Mouse (Mus musculus) hindbrain, embryonic 15.5 days (tissue): ENCODE results near the gene Ccdc51. TPM values are rescaled to one million over a fixed set of nuclear protein-coding genes. Genes with fewer than 3 reads are reported as not detected.

Experiments used
- ATAC-seq: fragments of 200-750 bp; cut with Nextera tagmentation; 2 replicates; pipeline ENCODE4 v1.8.0; 2017; ENCODE audit warnings: low read depth, moderate number of reproducible peaks, moderate TSS enrichment; ENCODE audit not compliant: low FRiP score
- H3K27ac ChIP-seq: fragments of 300-500 bp; sonication (generic); replicated peaks from 2 replicates; pipeline ENCODE4 v1.5.1; 2015; ENCODE audit warnings: mild to moderate bottlenecking, inconsistent platforms
- H3K27me3 ChIP-seq: fragments of 300-500 bp; sonication (generic); 2 replicates; pipeline ENCODE4 v1.6.1; 2015; ENCODE audit warnings: control low read depth, inconsistent platforms
- H3K36me3 ChIP-seq: fragments of 300-500 bp; sonication (generic); 2 replicates; pipeline ENCODE4 v1.6.1; 2015; ENCODE audit warnings: control low read depth, inconsistent platforms
- H3K4me1 ChIP-seq: fragments of 300-500 bp; sonication (generic); replicated peaks from 2 replicates; pipeline ENCODE4 v1.6.1; 2015; ENCODE audit warnings: control low read depth, inconsistent platforms
- H3K4me2 ChIP-seq: fragments of 300-500 bp; sonication (generic); 2 replicates; pipeline ENCODE4 v1.6.1; 2015; ENCODE audit warnings: moderate library complexity, mild to moderate bottlenecking, inconsistent platforms
- H3K4me3 ChIP-seq: fragments of 300-500 bp; sonication (generic); 2 replicates; pipeline ENCODE4 v1.5.1; 2015; ENCODE audit warnings: mild to moderate bottlenecking, inconsistent platforms
- H3K9ac ChIP-seq: fragments of 300-500 bp; sonication (generic); 2 replicates; pipeline ENCODE4 v1.6.1; 2015; ENCODE audit warnings: inconsistent platforms
- H3K9me3 ChIP-seq: fragments of 300-500 bp; sonication (generic); 2 replicates; pipeline ENCODE4 v1.6.1; 2016; ENCODE audit warnings: control low read depth, inconsistent platforms
- WGBS: fragments of 180-500 bp; shearing (Covaris S2); methylation state at CpG from one replicate; pipeline ENCODE4 v1.1.7; 2015; 5-methylcytosine and 5-hydroxymethylcytosine counted together
- polyA plus RNA-seq: library from polyadenylated mRNA; unstranded; fragments of >200 nt; fragmentation: Nextera tagmentation; extraction: Ambion mirVana; gene quantifications from 2 replicates; pipeline ENCODE4 v1.2.1, GENCODE M21; 2015

Ccdc51 gene
- polyA plus RNA-seq, 1 experiment from 2014 or later = 13.1 TPM

DNA sequence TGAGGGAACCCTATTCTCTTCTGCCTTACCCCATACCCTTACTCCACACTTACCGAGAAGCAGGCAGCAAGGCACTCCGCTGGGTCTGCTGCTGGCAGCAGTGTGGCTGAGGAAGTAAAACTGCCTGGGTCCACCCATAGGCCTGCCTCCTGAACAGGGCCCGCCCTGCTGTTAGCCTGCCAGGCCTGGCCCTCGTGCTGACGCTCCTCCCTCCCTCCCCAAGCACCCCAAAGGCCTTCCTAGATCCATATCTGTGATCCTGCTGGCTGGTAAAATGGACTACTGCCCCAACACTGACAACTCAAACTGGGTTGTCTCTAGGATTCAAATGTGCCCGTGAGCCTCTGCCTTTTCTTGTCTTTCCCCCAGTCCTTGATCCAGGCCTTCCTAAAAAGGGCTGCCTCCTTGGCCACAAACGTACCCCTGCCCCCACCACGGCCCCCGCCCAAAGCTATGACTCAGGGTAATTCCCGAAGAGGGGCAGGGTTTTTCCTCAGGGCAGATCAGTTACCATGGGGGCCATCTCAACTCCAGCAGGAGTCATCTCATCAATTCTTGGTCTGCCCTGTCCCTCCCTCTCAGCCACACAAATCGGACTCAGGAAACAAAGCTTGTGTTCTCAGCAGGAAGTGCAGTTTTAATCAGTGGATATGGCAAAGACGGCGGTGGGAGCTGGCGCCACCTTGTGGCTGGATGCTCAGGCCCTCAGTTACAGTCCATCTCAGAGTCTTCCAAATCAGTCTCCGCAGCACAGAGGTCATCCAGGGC, 23.0 kb upstream of the Ccdc51 start, which contains the start of gene Trex1:
Trex1 (minus strand) TSS at position 599 of the 768 bp plus-strand sequence.
- Histone ChIP-seq H3K9ac (peak within 1 kb of the TSS; percentile 64), H3K27ac (peak within 1 kb of the TSS; percentile 86), H3K9me3 (no peaks in the 10 kb centered on the region), H3K27me3 (no peaks in the 10 kb centered on the region), H3K4me1 (peaks cover 28% of the 10 kb centered on the region), H3K4me3 (peak within 1 kb of the TSS; percentile 40), H3K36me3 (peaks cover 52% of the 10 kb centered on the region), H3K4me2 (peak within 1 kb of the TSS; percentile 65)
- ATAC-seq = peak; percentile 57
- WGBS = 25% methylated on average over 15 of the region's 15 CpGs

DNA sequence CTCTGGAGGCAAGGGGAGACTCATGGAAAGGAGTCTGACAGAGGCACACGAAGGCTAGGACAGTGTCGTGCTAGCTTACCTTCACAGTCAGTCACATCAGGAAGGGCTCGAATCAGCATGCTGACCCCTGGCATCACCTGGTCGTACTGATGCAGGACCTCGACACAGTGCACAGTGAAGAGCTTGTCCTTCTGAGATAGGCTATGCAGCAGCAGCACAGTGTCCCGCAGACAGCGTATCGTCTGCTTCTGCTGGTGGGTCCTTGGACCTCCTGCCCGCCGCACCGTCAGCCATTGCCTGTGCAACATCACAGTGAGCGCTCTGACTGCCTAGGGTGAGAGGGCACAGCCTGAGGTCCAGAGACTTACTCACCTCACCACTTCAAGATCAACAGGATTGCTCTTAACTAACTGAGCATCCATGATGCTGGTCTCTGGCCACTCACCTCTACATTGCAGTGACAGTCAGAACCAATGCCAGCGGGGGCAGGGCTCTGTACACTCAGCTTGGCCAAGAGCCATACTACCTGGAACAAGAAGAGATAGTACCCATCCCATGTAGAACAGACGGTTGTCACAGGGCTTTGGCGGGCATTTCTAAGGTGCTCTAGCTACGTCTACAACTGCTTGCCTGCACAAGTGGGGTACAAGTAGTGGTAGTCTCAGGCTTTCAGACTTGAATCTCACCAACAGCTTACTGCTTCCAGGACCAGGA, 22.0 kb upstream of the Ccdc51 start:
- H3K4me3 ChIP-seq = no peak overlapping the region
- H3K9me3 ChIP-seq = no peaks in the 10 kb centered on the region
- H3K4me1 ChIP-seq = peaks cover 21% of the 10 kb centered on the region
- peaks cover 62% of the 10 kb centered on the region for H3K36me3 ChIP-seq
- H3K27me3 ChIP-seq = no peaks in the 10 kb centered on the region
- H3K27ac ChIP-seq = no peak overlapping the region
- peak; percentile 4; the same call in 1 of the 2 replicates for ATAC-seq
- no peak overlapping the region for H3K9ac ChIP-seq
- whole genome bisulfite sequencing = 93% methylated on average over 16 of the region's 16 CpGs
- H3K4me2 ChIP-seq = no peak overlapping the region

GRCm38 (mm10) chr9:109060898-109061295, 21.4 kb upstream of the Ccdc51 start:
- Histone ChIP-seq H3K4me2 (no peak overlapping the region), H3K9ac (no peak overlapping the region), H3K9me3 (no peaks in the 10 kb centered on the region), H3K36me3 (peaks cover 68% of the 10 kb centered on the region), H3K27me3 (no peaks in the 10 kb centered on the region), H3K27ac (no peak overlapping the region), H3K4me1 (peaks cover 18% of the 10 kb centered on the region), H3K4me3 (no peak overlapping the region)
- 89% methylated on average over 5 of the region's 5 CpGs for WGBS
- ATAC-seq = no peak

DNA sequence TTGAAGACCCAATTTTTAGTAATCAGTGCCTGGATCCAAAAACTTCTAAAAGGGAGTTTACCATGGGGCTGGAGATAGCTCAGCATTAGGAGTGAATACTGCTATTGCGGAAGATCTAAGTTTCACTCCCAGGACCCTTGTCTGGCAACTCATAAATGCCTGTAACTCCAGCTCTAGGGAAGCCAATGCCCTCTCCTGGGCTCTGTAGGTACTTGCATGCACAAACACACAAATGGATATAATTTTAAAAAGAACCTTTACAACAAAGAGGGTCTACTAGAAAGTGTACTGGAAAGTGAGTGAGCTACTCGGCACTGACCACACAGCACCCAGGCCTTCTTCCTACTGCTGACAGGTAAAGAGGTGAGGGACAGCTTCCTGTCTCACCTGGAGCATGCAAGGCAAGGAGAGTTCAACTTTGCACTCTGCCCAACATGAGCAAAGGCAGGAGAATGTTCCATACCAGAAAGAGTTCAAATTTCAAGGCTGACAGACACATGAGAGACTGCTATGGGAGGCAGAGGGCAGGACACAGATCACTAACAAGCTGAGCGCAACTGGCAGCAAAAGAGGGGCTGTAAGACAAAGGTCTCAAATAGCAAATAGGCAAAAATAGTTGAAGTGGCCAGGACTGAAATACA, 14.1 kb upstream of the Ccdc51 start:
- H3K9me3 ChIP-seq = no peaks in the 10 kb centered on the region
- WGBS = 95% methylated on average over 3 of the region's 3 CpGs

DNA sequence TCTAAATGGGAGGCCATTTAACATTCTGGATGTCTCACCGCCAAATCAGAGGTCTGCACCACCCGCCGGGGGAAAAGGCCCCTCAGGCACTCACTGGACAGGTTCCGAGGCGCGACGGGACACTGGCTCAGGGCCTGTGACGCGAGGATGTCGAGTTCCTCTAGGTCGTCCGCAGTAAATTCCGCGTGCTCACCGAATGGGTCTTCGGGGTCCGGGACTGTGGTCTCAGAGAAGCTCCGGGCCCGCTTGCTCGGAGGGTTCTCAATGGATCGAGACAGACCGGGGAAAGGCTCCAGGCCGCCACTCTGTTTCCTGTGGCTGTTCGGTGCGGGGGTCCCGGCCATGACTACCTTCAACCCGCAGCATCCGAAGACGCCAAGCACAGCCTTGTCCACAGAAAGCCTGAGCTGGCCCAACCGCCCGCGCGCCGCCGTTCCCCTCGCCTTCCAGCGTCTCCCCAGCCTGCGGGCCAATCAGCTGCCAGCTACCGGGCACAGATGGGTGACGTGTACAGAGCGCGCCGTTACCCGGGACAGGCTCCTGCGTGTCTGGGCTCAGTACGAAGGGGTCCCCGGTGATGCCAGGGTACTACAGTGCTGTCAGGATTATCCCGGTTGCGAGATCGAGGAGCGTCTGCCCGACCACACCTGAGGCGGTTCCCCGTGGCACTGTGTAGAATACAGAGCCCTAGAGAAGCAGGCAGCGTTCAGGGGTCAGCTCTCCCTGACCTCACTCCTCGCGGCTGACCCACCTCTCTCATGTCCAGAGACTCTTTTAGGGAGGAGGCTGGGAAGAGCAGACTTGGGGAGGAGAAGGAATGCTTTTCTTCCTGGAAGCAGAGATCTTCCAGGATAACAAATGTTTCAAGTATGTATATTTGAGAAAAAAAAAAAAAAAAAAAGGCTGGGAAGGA, 8.4 kb upstream of the Ccdc51 start, which contains the start of gene Atrip:
Atrip (minus strand) TSS at position 464 of the 913 bp plus-strand sequence.
- Histone ChIP-seq H3K27ac (peak within 1 kb of the TSS; percentile 85), H3K9ac (peak within 1 kb of the TSS; percentile 87), H3K36me3 (peaks cover 30% of the 10 kb centered on the region), H3K27me3 (no peaks in the 10 kb centered on the region), H3K4me1 (peaks cover 24% of the 10 kb centered on the region), H3K4me2 (peak within 1 kb of the TSS; percentile 93), H3K9me3 (no peaks in the 10 kb centered on the region), H3K4me3 (peak within 1 kb of the TSS; percentile 76)
- under 1% methylated on average over 56 of the region's 57 CpGs for WGBS
- ATAC-seq = peak; percentile 97

More for the DNA sequence above, 14.1 kb upstream of the Ccdc51 start:
- H3K27ac ChIP-seq = no peak overlapping the region
- no peak overlapping the region for H3K4me2 ChIP-seq
- no peaks in the 10 kb centered on the region for H3K27me3 ChIP-seq
- H3K9ac ChIP-seq = no peak overlapping the region
- H3K4me3 ChIP-seq = no peak overlapping the region
- no peak for ATAC-seq
- peaks cover 81% of the 10 kb centered on the region for H3K36me3 ChIP-seq
- peaks cover 14% of the 10 kb centered on the region for H3K4me1 ChIP-seq

DNA sequence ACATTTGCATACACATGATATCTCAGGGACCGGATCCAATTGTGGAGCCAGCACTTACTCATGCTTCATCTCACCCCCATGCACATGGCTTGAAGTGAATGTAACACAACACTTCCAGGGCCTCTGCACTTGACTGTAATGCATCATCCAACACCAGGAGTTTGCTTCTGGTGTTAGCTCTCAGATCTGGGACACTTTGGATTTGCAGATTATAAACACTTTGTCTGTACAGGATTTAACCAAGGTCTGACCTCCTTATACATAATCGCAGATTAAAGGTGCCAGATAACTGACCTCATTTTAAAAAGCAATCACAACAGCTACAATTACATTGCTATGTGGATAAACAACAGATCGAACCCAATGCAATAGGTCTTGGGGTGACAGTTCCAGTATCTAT, 1.8 kb upstream of the Ccdc51 start:
- peaks cover 20% of the 10 kb centered on the region for H3K36me3 ChIP-seq
- H3K27ac ChIP-seq = no peak overlapping the region
- H3K4me2 ChIP-seq = no peak overlapping the region
- WGBS = 97% methylated on average over 3 of the region's 3 CpGs
- H3K9ac ChIP-seq = no peak overlapping the region
- H3K4me3 ChIP-seq = no peak overlapping the region
- no peaks in the 10 kb centered on the region for H3K9me3 ChIP-seq
- H3K27me3 ChIP-seq = no peaks in the 10 kb centered on the region
- ATAC-seq = no peak
- H3K4me1 ChIP-seq = peaks cover 29% of the 10 kb centered on the region

- H3K27me3 ChIP-seq = no peaks in the 10 kb centered on the region
- ATAC-seq = peak; percentile 19
- H3K9me3 ChIP-seq = no peaks in the 10 kb centered on the region
Measured at GRCm38 (mm10) chr9:109081749-109082123, 557 bp upstream of the Ccdc51 start.

DNA sequence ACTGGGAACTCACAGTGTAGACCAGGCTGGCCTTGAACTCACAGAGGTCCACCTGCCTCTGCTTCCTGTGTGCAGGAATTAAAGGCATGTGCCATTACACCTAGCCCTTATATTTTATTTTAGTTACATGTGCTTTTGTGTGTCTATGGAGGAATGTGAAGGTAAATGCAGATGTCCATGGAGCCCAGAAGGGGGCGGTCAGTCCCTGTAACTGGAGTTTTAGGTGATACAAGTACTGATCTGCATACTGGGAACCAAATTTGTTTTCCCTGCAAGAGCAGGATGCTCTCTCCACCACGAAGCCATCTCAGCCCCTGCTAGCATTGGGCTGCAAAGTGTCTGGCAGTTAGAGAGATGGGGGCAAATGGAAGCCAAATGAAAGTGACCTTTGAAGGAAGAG, 2.6 kb downstream of the Ccdc51 start:
- H3K4me2 ChIP-seq = no peak overlapping the region
- H3K9ac ChIP-seq = no peak overlapping the region
- H3K27ac ChIP-seq = no peak overlapping the region
- H3K4me3 ChIP-seq = no peak overlapping the region
- no peaks in the 10 kb centered on the region for H3K27me3 ChIP-seq
- 16% methylated on average over 2 of the region's 2 CpGs for WGBS
- H3K36me3 ChIP-seq = peaks cover 8% of the 10 kb centered on the region; the same call in 1 of the 2 replicates
- H3K4me1 ChIP-seq = peaks cover 37% of the 10 kb centered on the region
- ATAC-seq = no peak
- H3K9me3 ChIP-seq = no peaks in the 10 kb centered on the region

More at GRCm38 (mm10) chr9:109081749-109082123, 557 bp upstream of the Ccdc51 start:
- Histone ChIP-seq H3K4me3 (peak overlapping the region; percentile 92), H3K4me2 (peak overlapping the region; percentile 85), H3K36me3 (peaks cover 20% of the 10 kb centered on the region), H3K9ac (peak overlapping the region; percentile 89), H3K27ac (peak overlapping the region; percentile 84), H3K4me1 (peaks cover 29% of the 10 kb centered on the region)
- 6% methylated on average over 11 of the region's 11 CpGs for WGBS

DNA sequence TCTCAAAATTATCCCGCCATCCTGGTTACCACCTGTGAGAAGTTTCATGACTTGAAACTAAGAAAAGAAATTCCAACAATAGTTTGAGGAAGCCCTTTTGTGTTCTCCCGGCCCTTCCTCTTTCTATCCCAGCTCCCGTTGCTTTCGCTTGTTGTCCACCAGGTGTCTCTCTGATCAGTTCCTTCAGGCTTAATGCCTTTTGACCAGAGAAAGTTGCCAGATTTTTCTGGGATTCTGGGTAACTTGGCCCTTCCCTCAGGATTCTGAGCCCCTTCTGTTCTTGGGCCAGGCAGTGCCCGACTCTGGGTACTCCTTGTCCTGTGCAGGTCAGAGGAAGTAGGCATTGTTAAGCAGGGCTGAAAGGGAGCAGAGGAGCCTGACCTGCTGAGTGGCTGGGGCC, 5.7 kb downstream of the Ccdc51 start:
- Histone ChIP-seq H3K4me3 (no peak overlapping the region), H3K27ac (no peak overlapping the region), H3K4me2 (no peak overlapping the region), H3K4me1 (peaks cover 16% of the 10 kb centered on the region), H3K36me3 (peaks cover 7% of the 10 kb centered on the region), H3K9ac (0 out of 2 replicates have a peak overlapping the region, but pooled peaks have one; percentile 7), H3K27me3 (no peaks in the 10 kb centered on the region), H3K9me3 (no peaks in the 10 kb centered on the region)
- 8% methylated on average over 5 of the region's 5 CpGs for WGBS
- 0 out of 2 replicates have a peak, but pooled peaks have one; percentile 23 for ATAC-seq

GRCm38 (mm10) chr9:109090446-109090845, 8.2 kb downstream of the Ccdc51 start:
- Histone ChIP-seq H3K4me3 (no peak overlapping the region), H3K4me2 (no peak overlapping the region), H3K27ac (no peak overlapping the region), H3K4me1 (peaks cover 22% of the 10 kb centered on the region), H3K9me3 (no peaks in the 10 kb centered on the region), H3K27me3 (no peaks in the 10 kb centered on the region), H3K36me3 (peaks cover 7% of the 10 kb centered on the region), H3K9ac (no peak overlapping the region)
- ATAC-seq = no peak
- 58% methylated on average over 15 of the region's 15 CpGs for WGBS

DNA sequence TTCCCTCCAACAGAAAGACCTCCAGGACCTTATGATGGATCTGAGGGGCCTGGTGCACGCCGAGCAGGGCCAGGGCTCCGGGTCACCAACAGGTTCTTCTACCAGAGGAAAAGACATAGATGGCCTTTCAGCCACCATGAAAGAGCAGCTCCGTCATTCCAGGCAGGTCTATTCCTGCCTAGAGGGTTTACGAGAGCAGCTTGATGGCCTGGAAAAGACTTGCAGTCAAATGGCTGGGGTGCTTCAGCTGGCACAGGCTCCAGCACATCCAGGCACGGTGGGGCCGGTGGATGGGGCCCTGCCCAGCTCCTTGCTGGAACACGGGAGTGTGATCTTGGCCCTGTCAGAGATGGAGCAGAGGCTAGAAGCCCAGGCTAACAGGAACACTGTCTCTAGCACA, 9.5 kb downstream of the Ccdc51 start:
- WGBS = 89% methylated on average over 8 of the region's 8 CpGs
- Histone ChIP-seq H3K4me1 (peaks cover 31% of the 10 kb centered on the region), H3K4me2 (no peak overlapping the region), H3K9me3 (no peaks in the 10 kb centered on the region), H3K27me3 (no peaks in the 10 kb centered on the region), H3K4me3 (no peak overlapping the region), H3K36me3 (peaks cover 7% of the 10 kb centered on the region), H3K9ac (no peak overlapping the region), H3K27ac (no peak overlapping the region)
- no peak for ATAC-seq
